Mouse (Mus musculus) sigmoid colon, adult 10 weeks (tissue): ENCODE measurements around the gene Bcl2l14. TPM values are rescaled to one million over a fixed set of nuclear protein-coding genes. Genes with fewer than 3 reads are reported as not detected.

ENCODE experiments used
- polyA plus RNA-seq: library from polyadenylated mRNA; stranded (reverse); fragments of 350-450 nt; fragmentation: Illumina TruSeq; extraction: RNeasy Lipid Tissue Mini Kit (QIAGEN cat#74804); gene quantifications from one replicate; pipeline ENCODE4 v1.2.3, GENCODE M21; 2014; ENCODE audit warnings: low read depth, low replicate concordance

Bcl2l14 gene
- 59.4 TPM for polyA plus RNA-seq

DNA sequence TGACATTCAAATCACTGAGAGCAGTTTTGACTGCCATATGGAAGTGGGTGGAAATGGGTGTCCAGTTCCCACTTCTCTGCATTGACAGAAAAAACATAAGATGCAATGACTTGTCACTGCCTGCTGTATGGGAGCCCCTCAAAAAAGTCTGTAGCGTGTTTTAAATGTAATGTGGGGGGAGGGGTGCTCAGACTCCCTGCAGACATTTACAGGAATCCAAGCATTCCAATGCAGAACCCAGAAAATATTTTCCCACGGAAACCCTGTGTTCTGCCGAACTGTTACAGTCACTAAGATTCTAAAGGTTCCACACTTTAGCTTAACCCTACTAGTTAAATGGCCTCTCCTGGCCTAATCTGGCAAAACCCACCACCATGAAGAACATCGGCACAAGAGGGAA, at the start of gene Bcl2l14:
Gene Bcl2l14, plus strand, starts transcription at position 301 of the 400 bp plus-strand sequence.

Other genes with a start within 250 kb of the Bcl2l14 start
- gene Lrp6, start 170.6 kb downstream of the Bcl2l14 start, polyA plus RNA-seq, result 177 TPM
- 56.6 TPM for gene Mansc1, start 236.2 kb downstream of the Bcl2l14 start, polyA plus RNA-seq
- gene Borcs5, start 243.2 kb downstream of the Bcl2l14 start, polyA plus RNA-seq, result 2.0 TPM